Mouse (Mus musculus) heart, postnatal 14 days (tissue): ENCODE data around the gene Myo6. TPM values are rescaled to one million over a fixed set of nuclear protein-coding genes. Genes with fewer than 3 reads are reported as not detected.

ENCODE experiments used
- DNase-seq, 2 experiments: peaks; one replicate each; pipeline ENCODE4 v3.0.0; 2021 to 2022
- intact Hi-C: fragments of 180-260 bp; cut with DNase I; formaldehyde crosslinking; loops from one replicate; pipeline ENCODE4 v1.15.1; 2025
- total RNA-seq, 2 experiments: library from RNA; stranded (reverse); gene quantifications; 2 replicates each; pipeline ENCODE4 v1.2.3; 2021

The Myo6 gene
- total RNA-seq, 2 experiments from 2014 or later = 16.9 to 18.0 TPM

GRCm38 (mm10) chr9:80223989-80224635 is 59.3 kb downstream of the Myo6 start:
- intact Hi-C loops = no loop called here
- DNase-seq = no peak

- intact Hi-C loops = no loop called here
Observed at GRCm38 (mm10) chr9:80226579-80227325, 61.9 kb downstream of the Myo6 start.

GRCm38 (mm10) chr9:80233831-80234455 is 69.1 kb downstream of the Myo6 start:
- intact Hi-C loops = no loop called here
- DNase-seq = no peak

More at GRCm38 (mm10) chr9:80226579-80227325, 61.9 kb downstream of the Myo6 start:
- DNase-seq = no peak

- intact Hi-C loops = no loop called here
- no peak for DNase-seq
Observed at GRCm38 (mm10) chr9:80237184-80237799, 72.5 kb downstream of the Myo6 start.

- intact Hi-C loops = loop anchor here (5.0 kb wide), 1 partner anchor 74 kb away; the partner anchor contains the start of gene Myo6
- peak in 1 of 2 experiments; percentile 21 for DNase-seq
Observed at GRCm38 (mm10) chr9:80241719-80242118, 76.9 kb downstream of the Myo6 start.

GRCm38 (mm10) chr9:80252146-80252545 is 87.3 kb downstream of the Myo6 start:
- DNase-seq = no peak
- intact Hi-C loops = no loop called here

GRCm38 (mm10) chr9:80253241-80253640 is 88.4 kb downstream of the Myo6 start:
- intact Hi-C loops = no loop called here
- DNase-seq = no peak

GRCm38 (mm10) chr9:80256561-80256960 is 91.7 kb downstream of the Myo6 start:
- DNase-seq = no peak
- intact Hi-C loops = loop anchor here (5.0 kb wide), 1 partner anchor 89 kb away; the partner anchor contains the start of gene Myo6

- intact Hi-C loops = loop anchor here (5.0 kb wide), 1 partner anchor 91 kb away; the partner anchor contains the start of gene Myo6
- no peak for DNase-seq
Observed at GRCm38 (mm10) chr9:80258396-80258795, 93.6 kb downstream of the Myo6 start.

GRCm38 (mm10) chr9:80260905-80261304 is 96.1 kb downstream of the Myo6 start:
- intact Hi-C loops = no loop called here
- DNase-seq = no peak

- intact Hi-C loops = no loop called here
Observed at GRCm38 (mm10) chr9:80262367-80263026, 97.7 kb downstream of the Myo6 start.

GRCm38 (mm10) chr9:80266086-80266485 is 101.3 kb downstream of the Myo6 start:
- intact Hi-C loops = no loop called here
- DNase-seq = no peak

More at GRCm38 (mm10) chr9:80262367-80263026, 97.7 kb downstream of the Myo6 start:
- no peak for DNase-seq

- intact Hi-C loops = no loop called here
- no peak for DNase-seq
Observed at GRCm38 (mm10) chr9:80266507-80266906, 101.7 kb downstream of the Myo6 start.

- intact Hi-C loops = no loop called here
- no peak for DNase-seq
Observed at GRCm38 (mm10) chr9:80269596-80269995, 104.8 kb downstream of the Myo6 start.

- intact Hi-C loops = no loop called here
Observed at GRCm38 (mm10) chr9:80272951-80273350, 108.1 kb downstream of the Myo6 start.

GRCm38 (mm10) chr9:80275053-80275771 is 110.4 kb downstream of the Myo6 start:
- intact Hi-C loops = no loop called here
- no peak for DNase-seq

More at GRCm38 (mm10) chr9:80272951-80273350, 108.1 kb downstream of the Myo6 start:
- no peak for DNase-seq

GRCm38 (mm10) chr9:80275772-80276134 is 110.9 kb downstream of the Myo6 start:
- intact Hi-C loops = no loop called here
- no peak for DNase-seq

GRCm38 (mm10) chr9:80277157-80277556 is 112.3 kb downstream of the Myo6 start:
- intact Hi-C loops = no loop called here
- no peak for DNase-seq

- DNase-seq = no peak
- intact Hi-C loops = no loop called here
Observed at GRCm38 (mm10) chr9:80277770-80278169, 112.9 kb downstream of the Myo6 start.

- intact Hi-C loops = no loop called here
- DNase-seq = no peak
Observed at GRCm38 (mm10) chr9:80280724-80281123, 115.9 kb downstream of the Myo6 start.
